Mouse (Mus musculus) forelimb bud, embryonic 11.5 days (tissue): ENCODE measurements at regions not wholly inside any gene's neighbourhood (a gene's known extent, or its start where the extent isn't known, plus 50 kb on each side); places are given as distances from the start of the nearest gene placed in this dataset.
A peak's percentile ranks its signal among the peaks of the same experiment; 100 is the strongest.
"Not testable (repeated sequence)": the region's sequence is repeated elsewhere in the genome, so short reads cannot be mapped to it uniquely, and the experiment has no call there.

Experiments
- DNase-seq: peaks from one replicate; pipeline ENCODE4 v3.0.0-alpha.2; 2012; ENCODE audit warnings: low read depth, low spot score

DNA sequence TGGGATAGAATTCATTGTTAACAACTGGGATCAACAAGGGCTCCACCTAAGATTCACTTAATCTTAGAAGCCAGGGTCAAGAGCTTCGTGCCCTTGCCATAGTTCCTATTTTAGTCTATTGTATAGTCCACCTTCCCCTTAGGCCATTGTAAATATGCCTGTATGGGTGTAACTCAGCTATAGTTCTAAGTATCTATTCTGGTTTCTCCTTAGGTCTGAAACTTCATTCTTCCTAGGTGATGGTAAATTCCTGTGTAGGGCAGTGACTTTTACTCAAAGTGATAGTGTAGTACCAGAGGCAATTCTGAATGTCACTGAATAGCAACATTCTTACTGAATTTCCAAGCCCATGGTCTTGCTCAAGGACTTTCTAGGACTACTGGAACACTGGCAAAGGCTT lies 989.4 kb downstream of the Ankrd7 start:
- not testable (repeated sequence) for DNase-seq

DNA sequence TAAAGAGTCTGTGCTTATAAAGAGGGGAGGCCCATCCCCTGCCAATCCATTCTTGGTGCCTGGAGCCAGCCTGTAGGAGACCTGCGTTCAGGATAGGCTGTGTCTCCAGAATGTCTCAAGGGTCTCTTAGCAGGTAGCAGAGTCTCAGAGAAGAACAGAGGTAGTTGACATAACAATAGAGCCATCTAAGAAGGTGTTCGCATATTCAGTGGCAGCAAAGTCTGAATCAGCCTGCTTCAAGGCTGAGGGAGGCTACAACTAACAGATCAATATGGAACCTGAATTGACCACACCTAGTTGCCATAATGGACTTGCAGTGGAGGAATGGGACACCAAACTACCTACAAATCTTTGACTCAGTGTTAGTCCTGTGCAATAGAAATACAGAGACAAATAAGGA lies 998.0 kb downstream of the Ankrd7 start:
- no peak for DNase-seq

DNA sequence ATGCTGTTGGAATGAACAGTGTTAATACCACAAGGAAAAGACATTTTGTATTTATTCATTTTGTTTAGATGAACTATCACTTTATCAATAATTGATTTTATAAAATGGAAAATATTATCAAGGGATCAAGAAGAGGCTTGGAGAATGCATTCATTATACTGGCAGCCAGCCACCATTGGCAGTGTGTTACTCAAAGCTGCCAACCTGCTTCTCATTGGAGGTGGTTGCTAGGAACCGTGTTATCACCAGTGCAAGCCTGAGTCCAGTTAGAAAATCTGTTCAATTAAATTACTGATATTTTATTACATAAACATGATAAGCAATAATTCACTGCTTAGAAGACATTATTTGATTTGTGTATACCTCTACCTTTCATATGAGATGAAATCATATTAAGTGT lies 1003.6 kb downstream of the Ankrd7 start:
- DNase-seq: no peak

DNA sequence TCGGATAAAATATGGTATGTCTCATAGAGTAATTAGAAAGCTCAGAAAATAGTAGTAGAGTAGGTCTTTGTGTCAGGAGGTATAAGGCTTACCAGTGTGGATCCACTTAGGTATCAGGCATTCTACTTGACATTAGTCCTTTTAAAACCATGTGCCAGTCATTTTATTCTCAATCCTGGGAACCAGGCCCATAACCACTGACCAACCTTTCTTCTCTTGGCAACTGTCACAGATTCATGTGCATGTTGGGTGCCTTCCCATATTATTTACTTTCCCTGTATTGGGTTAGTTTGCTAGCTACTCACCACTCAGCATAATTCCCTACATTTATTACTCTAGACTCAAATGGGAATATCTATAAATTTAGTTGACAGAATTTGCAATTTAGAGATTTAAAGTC lies 1045.1 kb downstream of the Ankrd7 start:
- DNase-seq: no peak

DNA sequence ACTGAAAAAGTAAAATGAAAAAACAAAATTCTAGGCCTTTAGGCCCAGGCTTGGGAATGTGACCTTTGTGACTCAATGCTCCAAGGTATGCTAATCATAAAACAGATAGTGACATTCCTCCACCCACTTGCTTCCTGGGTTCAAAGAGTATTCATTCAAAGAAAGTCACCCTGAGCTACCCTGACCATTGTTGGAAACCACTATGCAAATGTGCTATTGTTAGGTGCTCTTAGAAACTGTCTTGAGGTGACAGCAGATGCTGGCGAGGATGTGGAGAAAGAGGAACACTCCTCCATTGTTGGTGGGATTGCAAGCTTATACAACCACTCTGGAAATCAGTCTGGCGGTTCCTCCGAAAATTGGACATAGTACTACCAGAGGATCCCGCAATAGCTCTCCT lies 1075.7 kb downstream of the Ankrd7 start:
- not testable (repeated sequence) for DNase-seq

DNA sequence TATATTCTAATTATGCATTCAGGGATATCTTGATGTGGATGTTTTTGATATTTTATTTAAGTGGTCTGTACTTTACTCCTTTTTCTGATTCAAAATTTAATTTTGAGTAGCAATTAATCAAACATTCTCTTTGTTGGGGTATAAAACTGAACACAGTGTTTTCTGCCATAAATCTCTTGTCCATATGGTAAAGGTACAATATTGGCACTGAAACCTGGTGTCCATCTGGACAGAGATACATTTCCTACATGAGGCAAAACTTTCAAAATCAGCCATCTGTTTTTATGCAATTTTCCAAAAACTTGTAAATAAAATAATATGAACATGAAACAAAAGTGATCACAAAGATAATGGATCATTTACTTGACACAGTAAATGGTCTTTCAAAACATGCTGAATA lies 1078.2 kb downstream of the Ankrd7 start:
- no peak for DNase-seq

DNA sequence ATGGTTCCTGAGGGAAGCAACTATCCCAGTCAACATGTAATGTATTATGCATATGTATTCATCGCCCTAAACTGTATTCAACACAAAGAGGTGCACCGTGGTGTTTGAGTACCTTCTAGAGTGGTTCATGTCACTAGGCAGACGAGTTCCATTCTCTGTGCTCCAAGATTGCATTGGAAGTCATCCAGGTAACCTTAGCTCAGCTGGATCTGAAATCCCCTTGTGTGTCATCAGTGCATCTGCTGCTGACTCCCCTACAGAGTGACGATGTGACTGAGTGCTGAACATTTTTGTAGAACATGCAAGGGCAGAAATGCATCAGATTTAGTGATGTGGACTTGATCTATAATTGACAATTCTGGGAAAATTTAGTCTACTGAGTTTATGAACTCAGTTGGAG lies 1079.6 kb downstream of the Ankrd7 start:
- DNase-seq: no peak

DNA sequence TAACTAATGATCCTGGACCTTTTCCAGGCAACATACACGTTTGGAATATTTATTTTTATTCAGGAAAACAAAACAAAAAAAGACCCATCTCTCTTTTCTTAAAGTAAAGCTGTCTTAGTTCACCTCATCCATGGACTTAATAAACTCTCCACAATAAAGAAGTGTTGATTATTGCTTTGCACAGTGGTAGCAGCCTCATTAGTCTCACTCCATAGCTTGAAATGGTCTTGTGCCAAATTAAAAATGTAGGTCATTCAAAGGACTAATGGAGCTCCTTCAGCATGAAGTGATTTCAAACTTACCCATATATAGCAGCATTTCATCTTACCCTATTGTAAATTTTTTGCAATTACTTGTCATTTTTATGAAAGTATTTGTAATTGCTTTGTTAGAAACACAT lies 1109.8 kb downstream of the Ankrd7 start:
- no peak for DNase-seq

DNA sequence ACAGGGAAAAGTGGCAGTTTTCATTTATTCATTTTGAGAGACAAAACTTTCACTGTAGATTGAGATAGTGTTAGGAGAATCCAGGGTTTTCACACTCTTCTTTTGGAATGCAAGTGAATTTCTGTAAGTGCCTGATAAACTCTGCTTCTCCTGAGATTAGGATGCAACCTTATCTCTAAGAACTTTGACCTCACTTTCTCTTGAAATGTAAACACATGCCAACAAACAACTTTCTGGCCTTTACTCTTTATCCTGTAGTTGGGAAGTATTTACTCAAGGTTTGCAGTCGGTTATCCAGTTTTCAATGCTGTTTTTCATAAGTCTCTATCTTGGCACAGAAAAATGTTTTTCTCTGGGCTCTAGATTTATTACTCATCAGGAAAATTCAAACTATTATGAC lies 1125.7 kb downstream of the Ankrd7 start:
- no peak for DNase-seq

DNA sequence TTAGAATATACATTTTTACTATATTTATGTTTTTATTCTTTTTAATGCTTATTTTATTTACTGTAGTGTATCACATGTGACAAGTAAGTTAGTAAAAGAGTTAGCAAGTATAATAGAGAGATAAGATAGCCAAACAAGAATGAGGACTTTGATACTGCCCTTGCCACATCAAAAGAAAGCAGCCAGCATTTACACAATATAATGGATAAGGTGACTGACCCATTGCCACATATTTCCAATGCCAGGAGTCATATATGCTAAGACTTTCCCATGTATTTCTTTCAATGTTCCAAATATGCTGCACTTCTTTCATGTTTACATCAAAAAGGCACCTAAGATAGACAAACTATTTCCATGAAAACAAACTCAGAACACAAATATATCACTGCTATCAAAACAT lies 1162.3 kb downstream of the Ankrd7 start:
- DNase-seq: peak; percentile 1

DNA sequence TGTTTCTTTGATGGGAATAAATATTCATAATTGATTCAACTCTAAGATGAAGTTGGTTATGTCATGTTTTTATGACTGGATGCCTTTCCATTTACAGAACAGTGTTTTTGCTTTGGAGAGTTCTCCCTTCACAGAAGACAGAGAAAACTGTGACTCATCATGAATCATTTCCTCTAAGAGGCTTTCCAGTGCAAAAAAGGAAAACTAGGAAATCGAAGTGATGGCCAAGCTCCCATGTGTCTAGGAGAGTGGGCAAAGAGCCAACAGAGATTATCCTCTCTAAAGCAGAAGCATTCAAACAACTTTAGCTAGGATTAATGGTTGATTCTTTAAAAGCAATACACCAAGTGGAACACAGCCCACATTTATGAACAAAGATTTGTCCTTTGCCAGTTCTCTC lies 1171.7 kb downstream of the Ankrd7 start:
- no peak for DNase-seq

DNA sequence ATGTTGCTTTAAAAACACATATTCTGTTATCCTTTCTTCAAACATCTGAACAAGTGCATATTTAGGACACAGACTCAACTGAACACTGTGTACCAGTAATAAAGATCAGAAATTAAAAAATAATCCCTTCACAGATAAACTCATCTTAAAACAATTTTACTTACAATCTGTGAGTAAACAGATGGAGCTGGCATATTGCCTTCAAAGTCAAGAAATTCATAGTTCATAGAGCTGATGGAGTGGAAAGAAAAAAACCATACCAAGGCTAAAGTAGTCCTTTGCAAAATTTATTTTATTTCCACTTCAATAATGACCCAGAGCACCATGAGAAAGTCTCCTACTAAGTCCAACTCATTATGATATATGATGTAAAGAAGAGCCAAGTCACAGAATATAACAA lies 1136.6 kb upstream of the Kcnd2 start:
- DNase-seq: no peak

DNA sequence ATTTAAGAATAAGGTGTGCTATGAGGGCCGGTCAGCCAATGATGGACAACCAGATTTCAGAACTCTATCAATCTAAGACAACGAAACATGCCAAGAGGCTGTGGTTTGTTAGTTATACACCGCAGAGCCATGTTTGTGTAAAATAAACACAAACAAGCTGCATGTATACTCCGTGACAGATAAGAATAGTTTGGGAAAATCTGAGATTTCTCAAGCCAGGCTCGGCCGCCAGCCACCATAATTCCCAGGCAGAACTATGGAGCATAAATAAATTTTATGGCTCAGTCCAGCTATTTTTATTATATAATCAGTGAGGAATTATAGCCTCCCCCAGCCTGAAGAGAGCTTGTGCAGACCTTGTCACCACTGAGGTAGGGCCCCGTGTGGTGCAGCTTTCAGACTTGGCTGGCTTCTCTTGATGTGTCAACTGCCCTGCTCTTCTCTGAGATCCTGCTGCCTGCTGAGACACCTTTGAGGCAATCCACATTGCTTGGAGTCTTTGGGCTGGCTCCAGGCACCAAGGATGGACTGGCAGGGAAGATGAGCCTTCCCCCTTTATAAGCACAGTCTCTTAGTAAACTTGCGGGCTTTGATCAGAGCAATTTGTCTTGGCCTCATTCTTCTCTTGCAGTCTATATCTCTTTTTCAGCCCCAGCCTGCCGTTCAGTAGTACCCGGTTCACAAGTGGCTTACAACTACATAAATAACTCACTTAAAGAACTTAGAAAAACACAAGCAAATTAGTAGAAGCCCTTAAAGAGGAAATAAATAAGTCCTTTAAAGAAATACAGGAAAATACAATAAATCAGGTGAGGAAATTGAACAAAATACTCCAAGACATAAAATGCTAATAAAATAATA lies 1123.0 kb upstream of the Kcnd2 start:
- DNase-seq: no peak

DNA sequence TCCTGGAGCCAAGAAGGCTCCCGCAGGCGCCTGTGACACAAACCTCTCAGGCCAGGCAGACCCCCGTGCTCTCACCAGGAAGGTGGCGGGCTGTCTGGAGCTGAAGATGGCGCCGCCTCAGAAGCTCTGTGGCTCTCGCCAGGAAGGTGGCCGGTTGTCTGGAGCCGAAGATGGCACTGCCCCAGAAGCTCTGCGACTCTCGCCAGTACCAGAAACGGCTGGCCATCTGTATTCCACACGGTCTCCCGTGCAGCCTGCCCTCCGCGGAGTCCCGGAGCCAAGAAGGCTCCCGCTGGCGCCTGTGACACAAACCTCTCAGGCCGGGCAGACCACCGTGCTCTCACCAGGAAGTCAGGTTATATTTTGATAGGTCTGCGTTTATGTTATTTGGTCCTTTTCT lies 1081.3 kb upstream of the Kcnd2 start:
- DNase-seq: not testable (repeated sequence)

DNA sequence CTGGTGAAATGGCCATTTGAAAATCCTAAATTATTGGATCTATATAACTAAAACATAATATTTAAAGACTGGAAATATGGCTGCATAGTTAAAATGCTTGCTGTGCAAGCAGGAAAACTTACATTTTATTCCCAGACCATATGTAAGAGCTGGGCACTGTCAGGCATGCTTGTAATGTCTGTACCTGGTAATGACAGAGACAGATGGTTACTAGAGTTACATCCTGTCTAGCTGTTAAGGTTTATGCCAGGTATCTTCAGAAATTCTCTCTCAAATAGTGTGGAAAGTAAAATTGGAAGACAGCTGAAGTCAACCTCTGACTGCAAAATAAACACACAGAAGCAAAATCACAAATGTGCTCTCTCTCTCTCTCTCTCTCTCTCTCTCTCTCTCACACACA lies 1077.8 kb upstream of the Kcnd2 start:
- DNase-seq: no peak
